Mouse (Mus musculus): Measurements from ENCODE around the gene Tapbp. TPM values are rescaled to one million over a fixed set of nuclear protein-coding genes. Genes with fewer than 3 reads are reported as not detected.
A peak's percentile ranks its signal among the peaks of the same experiment; 100 is the strongest.
"Not testable (repeated sequence)": the region's sequence is repeated elsewhere in the genome, so short reads cannot be mapped to it uniquely, and the experiment has no call there.

The Tapbp gene
- polyA plus RNA-seq, 1 experiment from 2014 or later: 29.1 TPM

DNA sequence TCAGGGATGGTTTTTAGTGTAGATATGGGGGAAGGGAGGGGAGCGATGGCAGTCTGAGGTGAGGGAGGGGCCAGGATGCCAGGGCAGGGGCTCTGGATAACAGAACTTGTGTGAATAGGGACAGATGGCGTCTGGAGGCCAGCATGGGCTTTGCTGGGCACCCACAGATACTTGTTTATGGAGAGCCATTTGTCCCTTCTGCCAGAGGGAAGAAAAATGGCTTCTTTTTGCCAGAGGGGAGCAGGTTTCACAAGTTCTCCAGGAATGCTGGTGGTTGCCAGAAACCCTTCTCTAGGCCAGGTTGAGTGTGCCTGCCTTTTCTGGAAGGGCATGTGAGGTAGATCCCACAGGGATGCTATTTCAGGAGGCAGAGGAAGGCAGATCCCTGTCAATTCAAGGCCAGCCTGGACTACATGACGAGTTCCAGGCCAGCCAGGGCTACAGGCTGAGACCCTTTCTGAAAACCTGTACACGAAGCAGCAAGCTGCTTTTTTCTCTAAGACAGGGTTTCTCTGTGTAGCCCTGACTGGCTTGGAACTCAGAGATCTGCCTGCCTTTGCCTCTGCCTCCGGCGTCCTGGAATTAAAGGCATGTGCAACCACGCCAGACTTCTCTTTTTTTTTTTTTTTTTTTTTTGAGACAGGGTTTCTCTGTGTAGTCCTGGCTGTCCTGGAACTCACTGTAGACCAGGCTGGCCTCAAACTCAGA is 15.3 kb upstream of the Tapbp start:
- Histone ChIP-seq H3K9me3 (ENCODE audit: control insufficient read depth, low read length) (no peaks in the 10 kb centered on the region), H3K27ac (ENCODE audit: low read depth, low read length) (peak overlapping the region; percentile 87), H3K36me3 (ENCODE audit: control insufficient read depth, insufficient read depth, low read length) (no peaks in the 10 kb centered on the region), H3K9ac (ENCODE audit: low read depth, low read length) (peak overlapping the region; percentile 48), H3K4me2 (peak overlapping the region; percentile 7), H3K4me1 (replicated peaks; ENCODE audit: control insufficient read depth, insufficient read depth, low read length) (peaks cover 36% of the 10 kb centered on the region), H3K27me3 (replicated peaks; ENCODE audit: control insufficient read depth, insufficient read depth, low read length) (no peaks in the 10 kb centered on the region), H3K4me3 (ENCODE audit: low read depth, low read length) (no peak overlapping the region)
- DNase-seq (ENCODE audit: low spot score) (no peak), ATAC-seq (replicated peaks; ENCODE audit: low FRiP score) (no peak)
- 64% methylated on average over 7 of the region's 7 CpGs for WGBS

DNA sequence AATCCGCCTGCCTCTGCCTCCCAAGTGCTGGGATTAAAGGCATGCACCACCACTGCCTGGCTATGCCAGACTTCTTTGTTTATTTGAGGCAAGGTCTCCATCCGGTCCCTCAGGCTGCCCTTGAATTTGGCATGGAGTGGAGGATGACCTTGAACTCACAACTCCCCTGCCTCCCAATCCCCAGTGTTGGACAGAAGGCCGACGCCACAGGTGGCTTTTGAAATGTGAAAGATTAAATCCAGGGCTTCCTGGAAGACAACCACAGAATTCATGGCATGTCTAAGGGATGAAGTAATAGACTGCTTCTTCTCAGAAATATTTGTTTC is 14.7 kb upstream of the Tapbp start:
- ATAC-seq (replicated peaks; ENCODE audit: low FRiP score): no peak
- Histone ChIP-seq H3K4me1 (replicated peaks; ENCODE audit: control insufficient read depth, insufficient read depth, low read length) (peaks cover 36% of the 10 kb centered on the region), H3K9ac (ENCODE audit: low read depth, low read length) (no peak overlapping the region), H3K27me3 (replicated peaks; ENCODE audit: control insufficient read depth, insufficient read depth, low read length) (no peaks in the 10 kb centered on the region), H3K9me3 (ENCODE audit: control insufficient read depth, low read length) (no peaks in the 10 kb centered on the region), H3K4me3 (ENCODE audit: low read depth, low read length) (no peak overlapping the region), H3K4me2 (no peak overlapping the region), H3K36me3 (ENCODE audit: control insufficient read depth, insufficient read depth, low read length) (no peaks in the 10 kb centered on the region), H3K27ac (ENCODE audit: low read depth, low read length) (no peak overlapping the region)
- no peak for DNase-seq (ENCODE audit: low spot score)
- 90% methylated on average over 4 of the region's 4 CpGs for WGBS

DNA sequence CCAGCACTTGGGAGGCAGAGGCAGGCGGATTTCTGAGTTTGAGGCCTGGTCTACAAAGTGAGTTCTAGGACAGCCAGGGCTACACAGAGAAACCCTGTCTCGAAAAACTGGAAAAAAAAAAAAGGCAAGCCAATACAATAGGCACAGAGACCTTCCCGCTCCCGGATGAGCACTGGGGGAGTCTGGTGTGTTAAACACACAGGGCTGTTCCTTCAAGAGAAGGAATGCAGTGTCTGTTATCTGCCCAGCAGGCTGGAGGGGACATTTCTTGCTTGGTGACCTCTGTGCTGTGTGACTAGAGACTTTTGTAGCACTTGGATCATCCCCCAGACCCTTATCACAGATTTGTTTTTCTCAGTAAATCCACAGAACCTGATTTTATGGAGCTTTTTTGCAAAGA is 14.0 kb upstream of the Tapbp start:
- Histone ChIP-seq H3K9ac (ENCODE audit: low read depth, low read length) (no peak overlapping the region), H3K36me3 (ENCODE audit: control insufficient read depth, insufficient read depth, low read length) (no peaks in the 10 kb centered on the region), H3K4me2 (no peak overlapping the region), H3K27me3 (replicated peaks; ENCODE audit: control insufficient read depth, insufficient read depth, low read length) (no peaks in the 10 kb centered on the region), H3K4me3 (ENCODE audit: low read depth, low read length) (no peak overlapping the region), H3K4me1 (replicated peaks; ENCODE audit: control insufficient read depth, insufficient read depth, low read length) (peaks cover 36% of the 10 kb centered on the region), H3K27ac (ENCODE audit: low read depth, low read length) (no peak overlapping the region), H3K9me3 (ENCODE audit: control insufficient read depth, low read length) (no peaks in the 10 kb centered on the region)
- ATAC-seq (replicated peaks; ENCODE audit: low FRiP score): no peak
- 70% methylated on average over 4 of the region's 4 CpGs for WGBS
- no peak for DNase-seq (ENCODE audit: low spot score)

DNA sequence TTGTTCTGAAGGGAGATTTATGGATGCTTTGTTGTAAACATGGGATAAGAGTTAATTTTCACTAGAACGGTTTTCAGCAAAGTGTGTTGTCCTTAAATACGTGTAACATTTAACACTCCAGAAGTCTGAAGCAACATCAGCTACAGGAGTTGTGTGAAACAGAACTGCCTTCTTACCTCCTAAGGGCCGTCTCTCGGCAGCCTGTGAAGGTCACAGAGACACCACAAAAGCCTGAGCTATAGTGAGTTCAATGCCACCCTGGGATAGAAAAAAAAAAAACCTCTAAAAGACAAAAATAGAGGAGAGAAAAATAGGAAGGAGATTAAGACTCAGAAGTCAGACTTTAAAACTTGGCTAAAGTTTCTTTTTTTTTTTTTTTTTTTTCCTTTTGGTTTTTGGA is 13.6 kb upstream of the Tapbp start:
- Histone ChIP-seq H3K4me1 (replicated peaks; ENCODE audit: control insufficient read depth, insufficient read depth, low read length) (peaks cover 36% of the 10 kb centered on the region), H3K27ac (ENCODE audit: low read depth, low read length) (no peak overlapping the region), H3K4me2 (peak overlapping the region; percentile 37), H3K9ac (ENCODE audit: low read depth, low read length) (no peak overlapping the region), H3K27me3 (replicated peaks; ENCODE audit: control insufficient read depth, insufficient read depth, low read length) (no peaks in the 10 kb centered on the region), H3K36me3 (ENCODE audit: control insufficient read depth, insufficient read depth, low read length) (no peaks in the 10 kb centered on the region), H3K4me3 (ENCODE audit: low read depth, low read length) (no peak overlapping the region), H3K9me3 (ENCODE audit: control insufficient read depth, low read length) (no peaks in the 10 kb centered on the region)
- 67% methylated on average over 4 of the region's 4 CpGs for WGBS
- ATAC-seq (replicated peaks; ENCODE audit: low FRiP score) (no peak), DNase-seq (ENCODE audit: low spot score) (no peak)

DNA sequence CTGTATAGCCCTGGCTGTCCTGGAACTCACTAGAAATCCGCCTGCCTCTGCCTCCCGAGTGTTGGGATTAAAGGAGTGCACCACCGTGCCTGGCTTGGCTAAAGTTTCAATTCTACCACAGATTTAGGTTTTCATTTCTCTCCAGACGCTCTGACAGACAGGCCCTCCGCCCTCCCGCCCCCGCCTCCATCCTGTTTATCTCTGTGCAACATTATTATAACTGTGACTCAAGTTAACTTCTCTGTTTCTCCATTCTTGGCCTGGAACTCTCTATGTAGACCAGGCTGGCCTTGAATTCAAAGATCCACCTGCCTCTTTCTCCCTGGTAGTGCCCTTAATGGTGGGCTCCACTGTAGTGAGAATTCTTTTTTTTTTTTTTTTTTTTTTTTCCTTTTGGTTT is 13.2 kb upstream of the Tapbp start:
- H3K27ac ChIP-seq (ENCODE audit: low read depth, low read length): peak overlapping the region; percentile 54
- H3K4me2 ChIP-seq: peak overlapping the region; percentile 37
- DNase-seq (ENCODE audit: low spot score) (no peak), ATAC-seq (replicated peaks; ENCODE audit: low FRiP score) (no peak)
- H3K4me3 ChIP-seq (ENCODE audit: low read depth, low read length): no peak overlapping the region
- no peaks in the 10 kb centered on the region for H3K9me3 ChIP-seq (ENCODE audit: control insufficient read depth, low read length)
- no peak overlapping the region for H3K9ac ChIP-seq (ENCODE audit: low read depth, low read length)
- H3K36me3 ChIP-seq (ENCODE audit: control insufficient read depth, insufficient read depth, low read length): no peaks in the 10 kb centered on the region
- no peaks in the 10 kb centered on the region for H3K27me3 ChIP-seq (replicated peaks; ENCODE audit: control insufficient read depth, insufficient read depth, low read length)
- H3K4me1 ChIP-seq (replicated peaks; ENCODE audit: control insufficient read depth, insufficient read depth, low read length): peaks cover 36% of the 10 kb centered on the region
- WGBS: 57% methylated on average over 7 of the region's 7 CpGs

DNA sequence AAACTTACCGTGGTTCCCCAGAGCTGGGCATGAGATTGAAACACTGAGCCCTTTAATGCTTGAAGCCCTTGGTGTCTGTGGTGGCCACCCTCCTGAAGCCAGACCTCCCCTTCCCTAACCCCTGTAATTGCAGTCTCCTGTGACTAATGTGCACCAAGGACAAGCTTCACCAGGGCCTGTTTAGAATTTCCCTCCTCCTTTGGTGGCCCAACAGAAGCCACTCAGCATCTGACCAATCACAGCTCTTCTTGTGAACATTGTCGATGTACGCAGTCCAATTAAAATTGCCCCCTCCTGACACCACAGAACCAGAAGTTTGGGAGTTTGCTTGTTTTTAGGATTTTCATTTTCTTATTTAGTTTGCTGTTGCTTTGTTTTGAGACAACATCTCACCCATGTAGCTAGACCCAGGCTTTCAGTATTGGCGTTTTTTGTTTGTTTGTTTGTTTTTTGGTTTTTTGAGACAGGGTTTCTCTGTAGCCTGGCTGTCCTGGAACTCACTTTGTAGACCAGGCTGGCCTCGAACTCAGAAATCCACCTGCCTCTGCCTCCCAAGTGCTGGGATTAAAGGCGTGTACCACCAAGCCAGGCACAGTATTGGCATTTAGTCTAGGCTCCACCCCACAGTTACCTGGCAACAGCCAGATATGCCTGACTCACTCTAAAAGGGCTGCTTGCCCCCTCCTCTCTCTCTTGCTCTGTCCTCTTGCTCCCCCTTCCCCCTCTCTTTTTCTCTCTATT is 11.6 kb upstream of the Tapbp start:
- not testable (repeated sequence) for H3K9me3 ChIP-seq (ENCODE audit: control insufficient read depth, low read length); H3K9ac ChIP-seq (ENCODE audit: low read depth, low read length); DNase-seq (ENCODE audit: low spot score); ATAC-seq (replicated peaks; ENCODE audit: low FRiP score); H3K4me2 ChIP-seq; H3K4me3 ChIP-seq (ENCODE audit: low read depth, low read length); H3K27me3 ChIP-seq (replicated peaks; ENCODE audit: control insufficient read depth, insufficient read depth, low read length); H3K36me3 ChIP-seq (ENCODE audit: control insufficient read depth, insufficient read depth, low read length)
- Histone ChIP-seq H3K27ac (ENCODE audit: low read depth, low read length) (0 out of 2 replicates have a peak overlapping the region, but pooled peaks have one; percentile 11), H3K4me1 (replicated peaks; ENCODE audit: control insufficient read depth, insufficient read depth, low read length) (peaks cover 37% of the 10 kb centered on the region)
- WGBS: 68% methylated on average over 6 of the region's 6 CpGs

DNA sequence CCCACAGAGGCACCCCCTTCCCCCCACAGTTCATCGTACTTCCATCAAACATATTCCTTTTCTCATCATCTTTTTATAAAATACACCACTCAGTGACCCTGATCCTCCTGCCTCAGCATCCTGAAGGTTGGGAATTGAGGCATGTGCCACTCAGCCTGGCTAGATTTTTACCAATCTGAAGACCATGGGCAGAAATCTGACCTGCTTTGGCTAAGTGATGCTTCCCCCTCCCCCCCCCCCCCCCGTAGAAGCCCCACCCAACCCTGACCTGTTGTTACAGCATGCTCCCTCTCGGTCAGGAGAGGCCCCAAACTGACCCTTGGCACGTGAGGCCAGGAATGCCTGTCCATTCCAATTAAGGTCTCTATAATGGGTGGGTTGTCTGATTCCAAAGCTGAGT is 10.9 kb upstream of the Tapbp start, which contains the start of gene Platr17:
Gene Platr17 (plus strand): TSS at position 301 of the 400 bp plus-strand sequence.
- H3K4me3 ChIP-seq (ENCODE audit: low read depth, low read length); H3K9me3 ChIP-seq (ENCODE audit: control insufficient read depth, low read length); H3K4me2 ChIP-seq; ATAC-seq (replicated peaks; ENCODE audit: low FRiP score); DNase-seq (ENCODE audit: low spot score); H3K27ac ChIP-seq (ENCODE audit: low read depth, low read length); H3K27me3 ChIP-seq (replicated peaks; ENCODE audit: control insufficient read depth, insufficient read depth, low read length); H3K9ac ChIP-seq (ENCODE audit: low read depth, low read length); H3K36me3 ChIP-seq (ENCODE audit: control insufficient read depth, insufficient read depth, low read length): not testable (repeated sequence)
- 58% methylated on average over 3 of the region's 4 CpGs for whole genome bisulfite sequencing
- H3K4me1 ChIP-seq (replicated peaks; ENCODE audit: control insufficient read depth, insufficient read depth, low read length): peaks cover 35% of the 10 kb centered on the region

DNA sequence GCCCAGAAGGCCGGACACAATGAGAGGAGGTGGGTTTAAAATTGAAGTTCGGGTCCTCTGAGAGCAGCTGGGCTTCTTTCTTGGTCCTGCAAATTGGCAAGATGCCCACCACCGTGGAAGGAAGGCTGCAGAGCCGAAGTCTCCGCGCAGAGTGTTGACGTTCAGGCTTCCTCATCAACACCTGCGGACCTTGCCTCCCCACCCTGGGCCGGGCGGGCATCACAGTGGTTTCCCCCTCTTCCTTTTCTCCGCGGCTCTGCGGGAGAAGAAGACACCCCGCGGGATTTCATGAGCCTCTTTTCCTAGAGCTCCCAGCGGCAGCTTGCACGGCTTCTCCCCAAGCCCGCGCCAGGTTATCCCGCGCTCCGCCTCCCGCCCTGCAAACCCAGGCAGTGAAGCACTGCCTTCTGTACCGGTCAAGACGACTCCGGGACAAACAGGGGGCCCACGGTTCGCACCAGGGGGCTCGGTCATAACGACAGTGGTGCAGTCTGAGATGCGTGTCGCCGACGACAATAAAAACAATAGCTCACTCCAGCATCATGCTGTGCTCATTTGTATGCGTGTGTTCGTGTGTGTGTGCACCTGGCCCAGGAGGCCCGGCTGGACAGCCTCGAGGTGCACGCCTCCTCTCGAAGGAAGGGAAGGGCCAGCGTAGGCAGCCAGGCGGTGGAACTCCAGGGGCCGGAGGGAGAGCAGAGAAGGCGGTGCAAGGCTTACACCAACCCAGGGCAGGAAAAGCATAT is 7.2 kb upstream of the Tapbp start:
- Histone ChIP-seq H3K27me3 (replicated peaks; ENCODE audit: control insufficient read depth, insufficient read depth, low read length) (no peaks in the 10 kb centered on the region), H3K9ac (ENCODE audit: low read depth, low read length) (peak overlapping the region; percentile 72), H3K9me3 (ENCODE audit: control insufficient read depth, low read length) (no peaks in the 10 kb centered on the region), H3K27ac (ENCODE audit: low read depth, low read length) (peak overlapping the region; percentile 94), H3K4me1 (replicated peaks; ENCODE audit: control insufficient read depth, insufficient read depth, low read length) (peaks cover 16% of the 10 kb centered on the region), H3K36me3 (ENCODE audit: control insufficient read depth, insufficient read depth, low read length) (peaks cover 26% of the 10 kb centered on the region), H3K4me2 (peak overlapping the region; percentile 98), H3K4me3 (ENCODE audit: low read depth, low read length) (peak overlapping the region; percentile 94)
- WGBS: under 1% methylated on average over 42 of the region's 44 CpGs
- peak; percentile 47 for ATAC-seq (replicated peaks; ENCODE audit: low FRiP score)
- DNase-seq (ENCODE audit: low spot score): peak; percentile 71

Data from liver, embryonic 11.5 days (tissue).